6 mouse cellular contexts compared by ENCODE assay signal in the genomic region with DNA sequence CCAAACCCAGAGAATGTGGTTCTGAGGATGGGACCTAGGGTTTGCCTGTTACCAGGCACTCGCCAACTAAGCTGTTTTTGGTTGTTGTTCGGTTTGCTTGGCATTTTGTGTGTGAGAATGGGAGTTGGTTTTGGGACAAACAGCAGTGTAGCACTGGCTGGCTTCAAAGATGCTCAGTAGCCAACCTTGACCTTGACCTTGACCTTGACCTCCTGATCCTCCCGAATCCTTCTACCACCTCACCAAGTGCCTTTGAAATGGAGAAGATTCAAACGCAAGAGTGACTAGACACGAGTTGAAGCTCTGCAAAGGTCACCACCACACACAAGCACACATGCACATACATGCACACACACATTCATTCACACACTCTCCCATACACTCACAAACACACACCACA.
"Had no signal": no experiment of that assay in that cellular context is flagged by ENCODE, and none has a peak within 500 bp of the region (broad histone marks: within the 10 kb centered on the region; RNA-seq: fewer than 3 reads in every experiment).

No protein-coding gene starts in this region.

- H3K4me1 ChIP-seq: midbrain, embryonic 10.5 days; midbrain, embryonic 12.5 days; neural tube, embryonic 12.5 days had no signal

- H3K4me3 ChIP-seq: midbrain, embryonic 10.5 days; midbrain, embryonic 12.5 days; myocyte; neural tube, embryonic 12.5 days had no signal

- ATAC-seq: midbrain, embryonic 16.5 days had no signal

- H3K27me3 ChIP-seq: midbrain, embryonic 12.5 days; neural tube, embryonic 12.5 days had no signal

- H3K9ac ChIP-seq: lung, embryonic 14.5 days; midbrain, embryonic 12.5 days; neural tube, embryonic 12.5 days had no signal

- H3K27ac ChIP-seq: midbrain, embryonic 10.5 days; midbrain, embryonic 12.5 days; neural tube, embryonic 12.5 days had no signal

- H3K9me3 ChIP-seq: midbrain, embryonic 10.5 days; midbrain, embryonic 12.5 days; neural tube, embryonic 12.5 days had no signal

- H3K4me2 ChIP-seq: lung, embryonic 14.5 days; midbrain, embryonic 12.5 days; neural tube, embryonic 12.5 days had no signal
